8 mouse cellular contexts compared by ENCODE assay signal in the genomic region with DNA sequence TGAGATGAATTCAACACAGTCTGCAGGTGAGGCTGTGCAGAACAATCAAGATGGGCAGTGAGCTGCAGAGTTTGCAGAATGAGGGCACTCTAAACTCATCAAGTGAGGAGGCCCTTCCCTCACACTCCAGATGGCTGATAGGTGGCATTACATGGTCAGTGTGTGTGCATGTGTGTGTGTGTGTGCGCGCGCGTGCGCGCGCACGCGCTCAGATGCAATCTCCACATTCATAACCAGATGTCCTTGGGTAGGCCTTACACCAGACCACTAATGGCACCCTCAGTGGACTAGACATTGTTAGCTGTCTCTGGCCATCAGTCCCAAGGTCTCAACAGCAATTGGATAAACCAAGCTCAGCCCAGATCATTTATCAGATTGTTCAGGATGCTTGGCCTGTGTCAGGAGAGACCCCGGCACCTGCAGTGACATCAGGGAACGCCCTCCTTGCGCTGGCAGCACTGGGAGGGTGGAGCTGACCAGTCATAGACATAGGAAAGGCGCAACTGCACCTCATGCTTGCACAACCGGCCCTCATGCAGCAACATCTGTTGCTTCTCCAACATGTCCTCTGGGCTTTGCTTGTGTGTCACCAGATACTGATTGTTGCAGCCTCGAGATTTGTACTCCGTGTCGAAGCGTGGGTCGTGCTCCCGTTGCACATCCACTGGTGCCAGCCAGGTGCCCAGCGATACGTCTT. TPM values are rescaled to one million over a fixed set of nuclear protein-coding genes. Genes with fewer than 3 reads are reported as not detected.
DNase-seq lines count a peak whose midpoint lies in the region; ATAC-seq and TF ChIP-seq lines count a peak whose summit lies in the region.

No protein-coding gene starts in this region.

- no peak for ATAC-seq in heart, embryonic 12.5 days (ENCODE audit: insufficient number of reproducible peaks, low FRiP score)
- ATAC-seq in granulocyte monocyte progenitor cell, adult 5-6 weeks (replicated peaks; ENCODE audit: poor library complexity, severe bottlenecking): peak; percentile 63
- no peak for ATAC-seq in liver, embryonic 13.5 days (ENCODE audit: low read depth)
- peak; percentile 0 for ATAC-seq in neural tube, embryonic 14.5 days (ENCODE audit: low read depth)

- H3K9me3 ChIP-seq in heart, embryonic 12.5 days (replicated peaks): no peaks in the 10 kb centered on the region
- no peaks in the 10 kb centered on the region for H3K9me3 ChIP-seq in MEL (replicated peaks; ENCODE audit: insufficient read depth, low read length)
- H3K9me3 ChIP-seq in liver, embryonic 13.5 days (replicated peaks): no peaks in the 10 kb centered on the region
- H3K9me3 ChIP-seq in neural tube, embryonic 14.5 days (ENCODE audit: control insufficient read depth, low read length): no peaks in the 10 kb centered on the region

- H3K27ac ChIP-seq in heart, embryonic 12.5 days (ENCODE audit: poor library complexity, severe bottlenecking): no peak overlapping the region; the same call in 1 of the 2 replicates
- H3K27ac ChIP-seq in MEL (ENCODE audit: control insufficient read depth, low read depth, low read length): peak overlapping the region; percentile 86
- H3K27ac ChIP-seq in liver, embryonic 13.5 days: peak overlapping the region; percentile 89
- peak overlapping the region; percentile 92 for H3K27ac ChIP-seq in neural tube, embryonic 14.5 days (ENCODE audit: low read depth, low read length)

- no peak for DNase-seq in heart, postnatal 4 days
- DNase-seq in MEL (ENCODE audit: low read depth, low spot score): peak; percentile 73
- DNase-seq in liver, embryonic 13.5 days: peak; percentile 51
- no peak for DNase-seq in adrenal gland, adult 8-10 months
- DNase-seq in frontal cortex, postnatal 25 days (ENCODE audit: low spot score in 2 of 2): no peak

- H3K27me3 ChIP-seq in heart, embryonic 12.5 days (replicated peaks): no peaks in the 10 kb centered on the region
- H3K27me3 ChIP-seq in MEL (ENCODE audit: control insufficient read depth in 1 of 2, insufficient read depth in 2 of 2, low read length in 2 of 2): no peaks in the 10 kb centered on the region
- no peaks in the 10 kb centered on the region for H3K27me3 ChIP-seq in liver, embryonic 13.5 days
- H3K27me3 ChIP-seq in neural tube, embryonic 14.5 days (ENCODE audit: control insufficient read depth, insufficient read depth, low read length): no peaks in the 10 kb centered on the region

- H3K4me3 ChIP-seq in heart, embryonic 12.5 days: peak overlapping the region; percentile 82
- H3K4me3 ChIP-seq in MEL (ENCODE audit: control insufficient read depth in 1 of 2, insufficient read depth in 1 of 2, low read depth in 2 of 2, low read length in 2 of 2): peak overlapping the region; percentile 64 to 72
- peak overlapping the region; percentile 85 for H3K4me3 ChIP-seq in liver, embryonic 13.5 days (replicated peaks)
- peak overlapping the region; percentile 82 for H3K4me3 ChIP-seq in neural tube, embryonic 14.5 days (ENCODE audit: low read depth, low read length)

- peaks cover 16% of the 10 kb centered on the region for H3K36me3 ChIP-seq in heart, embryonic 12.5 days
- peaks cover 2 to 38% of the 10 kb centered on the region in 2 experiments; a peak in 3 of 4 replicates for H3K36me3 ChIP-seq in MEL (ENCODE audit: control insufficient read depth in 1 of 2, insufficient read depth in 2 of 2, low read length in 2 of 2)
- peaks cover 12% of the 10 kb centered on the region for H3K36me3 ChIP-seq in liver, embryonic 13.5 days
- no peaks in the 10 kb centered on the region for H3K36me3 ChIP-seq in neural tube, embryonic 14.5 days (ENCODE audit: control insufficient read depth, insufficient read depth, low read length)

- WGBS in heart, embryonic 12.5 days: 82% methylated on average over 22 of the region's 22 CpGs
- 67% methylated on average over 22 of the region's 22 CpGs for WGBS in liver, embryonic 13.5 days (ENCODE audit: insufficient replicate concordance)
- WGBS in neural tube, embryonic 14.5 days: 85% methylated on average over 22 of the region's 22 CpGs

- peaks cover 28% of the 10 kb centered on the region for H3K4me1 ChIP-seq in heart, embryonic 12.5 days (replicated peaks)
- peaks cover 7 to 39% of the 10 kb centered on the region in 2 experiments for H3K4me1 ChIP-seq in MEL (ENCODE audit: control insufficient read depth in 1 of 2, insufficient read depth in 2 of 2, low read length in 2 of 2)
- peaks cover 73% of the 10 kb centered on the region for H3K4me1 ChIP-seq in liver, embryonic 13.5 days (replicated peaks)
- peaks cover 23% of the 10 kb centered on the region for H3K4me1 ChIP-seq in neural tube, embryonic 14.5 days (ENCODE audit: control insufficient read depth, insufficient read depth, low read length)

- no peak for TF ChIP-seq POLR2A in MEL (IDR thresholded peaks at IDR 0.05; ENCODE audit: control insufficient read depth in 1 of 2, insufficient read depth in 1 of 2, low read depth in 1 of 2, low read length in 2 of 2, poor library complexity in 1 of 2)

- H3K4me2 ChIP-seq in heart, embryonic 12.5 days: peak overlapping the region; percentile 97
- peak overlapping the region; percentile 100 for H3K4me2 ChIP-seq in liver, embryonic 13.5 days
- H3K4me2 ChIP-seq in neural tube, embryonic 14.5 days (ENCODE audit: low read depth, low read length): peak overlapping the region; percentile 97

- peaks cover 48% of the 10 kb centered on the region for H3K79me2 ChIP-seq in MEL (ENCODE audit: control insufficient read depth, insufficient read depth, low read length, poor library complexity)

- no peak for TF ChIP-seq CTCF in MEL (IDR thresholded peaks at IDR 0.05 in 2 of 3, conservative IDR thresholded peaks at IDR 0.05 in 1 of 3; ENCODE audit: control insufficient read depth in 1 of 3, insufficient read depth in 1 of 3, low read depth in 2 of 3, low read length in 3 of 3, poor library complexity in 1 of 3, severe bottlenecking in 1 of 3)

- peak overlapping the region; percentile 83 for H3K9ac ChIP-seq in heart, embryonic 12.5 days
- H3K9ac ChIP-seq in MEL (ENCODE audit: control insufficient read depth, low read depth, low read length, poor library complexity, severe bottlenecking): peak overlapping the region; percentile 92
- H3K9ac ChIP-seq in liver, embryonic 13.5 days: peak overlapping the region; percentile 84
- peak overlapping the region; percentile 72 for H3K9ac ChIP-seq in neural tube, embryonic 14.5 days (replicated peaks; ENCODE audit: low read depth, low read length)

- no peak for TF ChIP-seq RAD21 in MEL (IDR thresholded peaks at IDR 0.05; ENCODE audit: low read depth, low read length)

- 0 out of 4 replicates have a peak, but pooled peaks of 1 of the 2 experiments have one; percentile 18 for TF ChIP-seq EP300 in MEL (IDR thresholded peaks at IDR 0.05; ENCODE audit: low read depth in 1 of 2, low read length in 2 of 2)

RNA-seq across cellular contexts. Expression of gene B3galt6, which starts 1.1 kb away (rescaled TPM):
- 10.3 and 11.0 TPM in 2 replicates for polyA plus RNA-seq in heart, embryonic 12.5 days (2016; fragmentation: Nextera tagmentation; extraction: Ambion mirVana)
- 1 to 10 TPM; 4.1 to 4.5 TPM for total RNA-seq in heart, postnatal 4 days (2021)
- total RNA-seq in MEL (2012; rRNA removed): 6.6 and 9.1 TPM in 2 replicates
- 1 to 10 TPM in 1 of 2 experiments, not detected in 1; 3.8 TPM for polyA plus RNA-seq in MEL (2012; ENCODE audit: insufficient read depth in 1 of 2, insufficient read length in 2 of 2, low read depth in 1 of 2, low replicate concordance in 2 of 2, missing spikeins in 1 of 2)
- 6.4 and 6.6 TPM in 2 replicates for total RNA-seq in granulocyte monocyte progenitor cell, adult 5-6 weeks (2014; fragmentation: Nextera tagmentation)
- 10.3 and 10.7 TPM in 2 replicates for total RNA-seq in granulocyte monocyte progenitor cell, adult 5-6 weeks (2017)
- polyA plus RNA-seq in liver, embryonic 13.5 days (2015; fragmentation: Nextera tagmentation; extraction: Ambion mirVana): 5.5 and 6.2 TPM in 2 replicates
- 37.4 and 38.1 TPM in 2 replicates for polyA plus RNA-seq in neural tube, embryonic 14.5 days (2014; fragmentation: Nextera tagmentation; extraction: Ambion mirVana)
- total RNA-seq in adrenal gland, adult 8-10 months (2022): 1 to 10 TPM; 7.8 to 9.5 (median 8.9) TPM

RNA-seq across cellular contexts. Expression of gene Sdf4, which starts 1.3 kb away (rescaled TPM):
- 138 and 140 TPM in 2 replicates for polyA plus RNA-seq in heart, embryonic 12.5 days (2016; fragmentation: Nextera tagmentation; extraction: Ambion mirVana)
- total RNA-seq in heart, postnatal 4 days (2021): 100 to 1,000 TPM; 107 to 109 TPM
- total RNA-seq in MEL (2012; rRNA removed): 111 and 114 TPM in 2 replicates
- 100 to 1,000 TPM in 1 of 2 experiments, not detected in 1; 117 TPM for polyA plus RNA-seq in MEL (2012; ENCODE audit: insufficient read depth in 1 of 2, insufficient read length in 2 of 2, low read depth in 1 of 2, low replicate concordance in 2 of 2, missing spikeins in 1 of 2)
- total RNA-seq in granulocyte monocyte progenitor cell, adult 5-6 weeks (2014; fragmentation: Nextera tagmentation): 62.0 and 73.4 TPM in 2 replicates
- 174 and 182 TPM in 2 replicates for total RNA-seq in granulocyte monocyte progenitor cell, adult 5-6 weeks (2017)
- 88.2 and 91.6 TPM in 2 replicates for polyA plus RNA-seq in liver, embryonic 13.5 days (2015; fragmentation: Nextera tagmentation; extraction: Ambion mirVana)
- 123 and 125 TPM in 2 replicates for polyA plus RNA-seq in neural tube, embryonic 14.5 days (2014; fragmentation: Nextera tagmentation; extraction: Ambion mirVana)
- total RNA-seq in adrenal gland, adult 8-10 months (2022): 100 to 1,000 TPM; 290 to 326 (median 308) TPM

RNA-seq across cellular contexts. Expression of gene Tnfrsf4, which starts 22.3 kb away (rescaled TPM):
- 0.37 TPM in 1 of 2 replicates, not detected in the other for polyA plus RNA-seq in heart, embryonic 12.5 days (2016; fragmentation: Nextera tagmentation; extraction: Ambion mirVana)
- total RNA-seq in heart, postnatal 4 days (2021): under 1 TPM; 0.34 to 0.62 TPM
- 1.6 and 1.7 TPM in 2 replicates for total RNA-seq in MEL (2012; rRNA removed)
- polyA plus RNA-seq in MEL (2012; ENCODE audit: insufficient read depth in 1 of 2, insufficient read length in 2 of 2, low read depth in 1 of 2, low replicate concordance in 2 of 2, missing spikeins in 1 of 2): 1 to 10 TPM in 1 of 2 experiments, not detected in 1; 2.7 TPM
- total RNA-seq in granulocyte monocyte progenitor cell, adult 5-6 weeks (2014; fragmentation: Nextera tagmentation): 2.2 TPM in 1 of 2 replicates, not detected in the other
- 1.1 TPM in 1 of 2 replicates, not detected in the other for total RNA-seq in granulocyte monocyte progenitor cell, adult 5-6 weeks (2017)
- 0.09 and 0.20 TPM in 2 replicates for polyA plus RNA-seq in liver, embryonic 13.5 days (2015; fragmentation: Nextera tagmentation; extraction: Ambion mirVana)
- 0.20 and 0.70 TPM in 2 replicates for polyA plus RNA-seq in neural tube, embryonic 14.5 days (2014; fragmentation: Nextera tagmentation; extraction: Ambion mirVana)
- total RNA-seq in adrenal gland, adult 8-10 months (2022): 1 to 10 TPM; 1.0 to 3.0 (median 2.0) TPM

RNA-seq across cellular contexts. Expression of gene C1qtnf12, which starts 29.2 kb away (rescaled TPM):
- 21.1 and 23.8 TPM in 2 replicates for polyA plus RNA-seq in heart, embryonic 12.5 days (2016; fragmentation: Nextera tagmentation; extraction: Ambion mirVana)
- total RNA-seq in heart, postnatal 4 days (2021): 10 to 100 TPM; 14.7 to 15.2 TPM
- total RNA-seq in MEL (2012; rRNA removed): 1.2 and 1.8 TPM in 2 replicates
- 1 to 10 TPM in 1 of 2 experiments, not detected in 1; 2.9 TPM for polyA plus RNA-seq in MEL (2012; ENCODE audit: insufficient read depth in 1 of 2, insufficient read length in 2 of 2, low read depth in 1 of 2, low replicate concordance in 2 of 2, missing spikeins in 1 of 2)
- 15.4 and 32.2 TPM in 2 replicates for total RNA-seq in granulocyte monocyte progenitor cell, adult 5-6 weeks (2014; fragmentation: Nextera tagmentation)
- 10.6 and 11.0 TPM in 2 replicates for total RNA-seq in granulocyte monocyte progenitor cell, adult 5-6 weeks (2017)
- 55.3 and 58.7 TPM in 2 replicates for polyA plus RNA-seq in liver, embryonic 13.5 days (2015; fragmentation: Nextera tagmentation; extraction: Ambion mirVana)
- 10.5 and 11.5 TPM in 2 replicates for polyA plus RNA-seq in neural tube, embryonic 14.5 days (2014; fragmentation: Nextera tagmentation; extraction: Ambion mirVana)
- 10 to 100 TPM; 34.7 to 88.1 (median 58.1) TPM for total RNA-seq in adrenal gland, adult 8-10 months (2022)

RNA-seq across cellular contexts. Expression of gene Tnfrsf18, which starts 34.6 kb away (rescaled TPM):
- polyA plus RNA-seq in heart, embryonic 12.5 days (2016; fragmentation: Nextera tagmentation; extraction: Ambion mirVana): 1.9 and 2.1 TPM in 2 replicates
- under 1 TPM in 1 of 2 experiments, not detected in 1; 0.29 TPM for total RNA-seq in heart, postnatal 4 days (2021)
- total RNA-seq in MEL (2012; rRNA removed): 13.6 and 16.2 TPM in 2 replicates
- polyA plus RNA-seq in MEL (2012; ENCODE audit: insufficient read depth in 1 of 2, insufficient read length in 2 of 2, low read depth in 1 of 2, low replicate concordance in 2 of 2, missing spikeins in 1 of 2): 1 to 10 TPM in 1 of 2 experiments, not detected in 1; 9.3 TPM
- 0.99 and 4.6 TPM in 2 replicates for total RNA-seq in granulocyte monocyte progenitor cell, adult 5-6 weeks (2014; fragmentation: Nextera tagmentation)
- total RNA-seq in granulocyte monocyte progenitor cell, adult 5-6 weeks (2017): 1.9 and 4.6 TPM in 2 replicates
- polyA plus RNA-seq in liver, embryonic 13.5 days (2015; fragmentation: Nextera tagmentation; extraction: Ambion mirVana): 0.60 and 0.65 TPM in 2 replicates
- 1.5 and 2.7 TPM in 2 replicates for polyA plus RNA-seq in neural tube, embryonic 14.5 days (2014; fragmentation: Nextera tagmentation; extraction: Ambion mirVana)
- total RNA-seq in adrenal gland, adult 8-10 months (2022): 1 to 10 TPM in 1 of 4 experiments, under 1 TPM in 1, not detected in 2; 0.42 to 1.2 TPM

Comparison
In these comparisons a context has a peak if more than half of its experiments do, and no peak if none do; other contexts are left out.
1. ATAC-seq: peak in granulocyte monocyte progenitor cell, adult 5-6 weeks (single experiment) and neural tube, embryonic 14.5 days (single experiment); none in heart, embryonic 12.5 days (single experiment) and liver, embryonic 13.5 days (single experiment).
2. DNase-seq: peak in MEL (single experiment) and liver, embryonic 13.5 days (single experiment); none in heart, postnatal 4 days (single experiment), adrenal gland, adult 8-10 months (single experiment) and frontal cortex, postnatal 25 days (0 of 2).
3. Peak in every context shown above with its lines, with median percentiles within 50 percentile points of each other: H3K4me2 ChIP-seq, H3K4me3 ChIP-seq and H3K9ac ChIP-seq.